Mouse (Mus musculus) granulocyte monocyte progenitor cell, adult 5-6 weeks (primary cell): Measurements from ENCODE around the gene Asb15. TPM values are rescaled to one million over a fixed set of nuclear protein-coding genes. Genes with fewer than 3 reads are reported as not detected.

ENCODE experiments used
- ATAC-seq: replicated peaks from 2 replicates; pipeline ENCODE4 v1.8.0; 2016; ENCODE audit warnings: mild to moderate bottlenecking, moderate TSS enrichment, inconsistent platforms; ENCODE audit not compliant: poor library complexity, severe bottlenecking
- total RNA-seq, 2 experiments: library from RNA; stranded (forward) in 1 of 2; stranded (reverse) in 1 of 2; fragments of 200-712, 200-1000 nt in 1 of 2; fragments of >200 nt in 1 of 2; fragmentation: Nextera tagmentation in 1 of 2; gene quantifications; 2 replicates each; pipeline ENCODE4 v1.2.3; 2014 to 2017

Asb15 gene
- total RNA-seq, 2 experiments from 2014 or later = not detected

DNA sequence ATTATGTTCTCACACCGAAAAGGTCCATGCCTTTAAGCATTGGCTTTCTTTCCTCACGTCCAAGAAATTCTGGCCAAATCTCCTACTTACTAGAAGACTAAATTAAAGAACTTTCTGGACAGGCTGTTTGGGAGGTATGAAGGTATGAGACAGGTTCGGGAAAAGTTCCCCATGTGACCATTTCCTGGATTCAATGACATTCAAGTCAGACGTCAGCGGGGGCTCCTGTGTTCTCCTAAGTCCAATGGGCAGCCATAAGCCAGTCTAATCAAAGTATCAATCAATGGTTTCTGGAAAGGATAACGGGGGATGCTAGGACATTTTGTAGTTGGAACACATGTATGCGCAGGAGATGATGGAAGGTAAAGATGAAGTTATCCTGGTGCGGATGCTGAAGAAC, 77.7 kb downstream of the Asb15 start:
- no peak for ATAC-seq

DNA sequence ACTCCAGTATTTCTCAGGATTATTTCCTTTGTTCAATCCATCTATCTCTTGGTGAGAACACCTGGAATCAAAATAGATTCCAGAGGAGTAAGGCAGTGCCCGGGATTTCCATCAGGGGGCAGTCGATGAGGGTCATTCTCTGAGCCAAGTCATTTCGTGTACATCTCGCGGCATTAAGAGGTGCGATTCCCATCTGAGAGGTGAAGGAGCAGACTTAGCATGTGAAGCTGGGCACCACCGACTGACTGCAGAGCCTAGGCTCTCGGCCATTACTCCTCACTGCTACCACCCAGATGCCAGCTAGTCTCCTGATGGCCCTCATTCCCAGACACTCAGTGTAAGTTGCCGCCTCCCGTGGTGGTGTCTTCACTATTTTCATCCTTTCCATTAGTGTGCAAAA, 78.6 kb downstream of the Asb15 start:
- no peak for ATAC-seq

DNA sequence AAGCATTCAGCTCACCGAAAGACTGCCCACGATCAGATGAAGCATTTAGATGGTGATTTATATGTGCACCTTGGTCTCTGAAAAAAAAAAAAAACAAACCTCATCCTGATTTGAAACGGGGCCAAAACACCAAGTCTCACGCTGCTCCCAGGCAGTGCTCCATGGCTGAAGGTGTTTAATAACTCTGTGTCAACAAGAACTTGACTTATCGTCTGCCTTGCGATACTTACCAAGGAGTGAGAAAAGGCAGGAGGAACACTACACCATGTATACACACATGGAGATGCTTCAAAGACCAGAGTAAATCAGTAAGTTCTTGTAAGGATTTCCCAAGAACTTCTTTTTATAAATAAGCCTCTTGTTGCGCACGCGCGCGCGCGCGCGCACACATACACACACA, 79.6 kb downstream of the Asb15 start:
- ATAC-seq = no peak

DNA sequence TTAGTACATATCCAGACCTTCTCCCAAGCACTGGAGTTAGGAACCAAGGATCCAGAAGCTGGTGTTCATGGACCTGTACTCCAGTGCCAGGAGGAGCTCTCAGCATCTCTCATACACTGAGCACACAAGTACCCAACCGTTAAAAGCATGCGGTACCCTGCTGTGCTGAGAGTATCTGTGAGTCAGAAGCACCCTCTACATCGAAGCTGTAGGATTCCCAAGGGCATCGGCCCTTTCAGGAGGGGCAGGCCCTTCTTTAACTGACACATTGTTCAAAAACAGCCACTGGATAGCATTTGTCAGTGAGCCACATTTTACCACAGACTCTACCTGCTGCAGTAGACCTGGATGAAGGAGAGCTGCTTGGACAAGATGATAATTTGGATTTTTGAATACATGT, 80.2 kb downstream of the Asb15 start:
- ATAC-seq = no peak

DNA sequence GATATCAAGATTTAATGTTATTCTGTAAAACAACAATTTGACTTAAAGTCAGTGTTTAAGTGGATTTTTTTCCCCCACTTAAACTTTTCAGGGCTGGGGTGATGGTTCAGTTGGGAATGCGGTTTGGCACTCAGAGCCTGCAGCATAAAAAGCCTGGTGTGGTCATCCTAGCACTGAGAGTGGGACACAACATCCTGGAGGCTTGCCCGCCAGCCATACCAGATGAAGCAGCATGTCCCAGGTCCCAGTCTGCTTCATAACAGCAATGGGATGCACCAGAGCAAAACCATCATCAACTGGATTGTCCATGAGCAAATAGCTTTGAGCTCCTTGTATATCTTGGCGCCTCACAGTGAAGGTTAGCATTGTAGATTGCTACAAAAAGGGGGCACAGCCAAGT, 80.7 kb downstream of the Asb15 start:
- ATAC-seq = no peak

DNA sequence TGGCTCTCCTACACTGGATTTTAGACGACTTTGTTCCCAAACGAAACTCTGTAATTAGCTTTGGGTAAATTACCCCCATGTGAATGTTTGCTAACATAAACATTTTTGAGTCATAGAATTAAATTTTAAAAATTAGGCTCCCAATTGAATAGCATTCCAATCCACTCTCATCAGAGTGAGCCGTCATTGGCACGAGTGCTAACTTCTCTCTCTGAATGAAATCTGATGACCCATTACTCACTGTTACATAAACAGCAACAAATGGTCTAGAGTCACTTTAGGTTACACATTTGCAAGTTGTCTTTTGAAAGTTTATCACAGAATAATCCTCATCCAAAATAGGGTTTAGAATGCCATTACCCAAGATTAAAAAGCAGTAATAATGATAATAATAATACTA, 81.6 kb downstream of the Asb15 start:
- ATAC-seq = no peak

DNA sequence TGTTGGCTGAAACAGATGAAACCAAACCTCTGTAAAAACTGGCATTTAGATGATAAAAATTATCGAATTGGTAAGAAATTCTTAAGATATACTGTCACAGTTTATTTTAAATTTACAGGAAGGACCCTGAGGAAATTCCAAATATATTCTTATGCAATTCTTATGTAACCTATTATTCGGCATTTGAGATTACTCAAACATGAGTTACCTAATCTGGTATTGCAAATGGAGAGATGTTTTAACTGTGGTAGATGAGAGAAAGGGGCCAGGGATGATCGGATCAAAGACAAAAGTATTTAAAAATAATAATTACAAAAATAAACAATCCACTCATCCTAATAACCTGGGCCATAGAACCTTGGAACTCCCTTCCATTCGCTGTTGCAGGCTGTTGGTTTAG, 82.4 kb downstream of the Asb15 start:
- peak; percentile 66; the same call in 1 of the 2 replicates for ATAC-seq

DNA sequence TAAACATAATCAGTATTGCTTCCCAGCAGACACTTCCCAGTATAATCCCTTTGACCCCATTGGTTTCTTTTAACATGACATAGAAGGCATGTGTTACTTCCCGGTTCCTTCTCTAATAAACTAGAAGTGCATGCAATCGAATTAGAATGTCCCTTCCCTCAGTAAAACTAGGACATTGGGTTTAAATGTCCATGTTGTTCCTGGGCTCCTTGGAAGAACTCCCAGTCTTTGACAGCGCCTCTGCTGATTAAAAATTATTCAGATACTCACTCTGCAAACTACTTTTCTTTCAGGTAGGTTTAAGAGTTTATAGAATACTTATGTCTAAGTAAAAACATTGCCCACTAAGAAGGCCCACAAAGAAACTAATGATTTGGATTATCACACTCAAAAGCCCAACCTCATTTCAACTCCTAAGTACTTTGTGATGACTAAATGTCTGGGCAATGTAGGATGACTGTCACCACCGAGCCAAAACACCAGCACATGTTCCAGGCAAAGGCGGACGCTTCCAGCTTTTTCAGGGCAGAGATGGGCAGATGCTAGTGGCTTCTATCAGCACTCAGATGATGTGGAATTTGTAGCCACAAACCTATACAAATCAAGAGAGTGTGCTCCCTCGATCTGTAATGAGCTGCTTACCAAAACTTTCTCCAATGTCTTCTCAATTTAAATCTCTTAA, 84.3 kb downstream of the Asb15 start:
- ATAC-seq = no peak

DNA sequence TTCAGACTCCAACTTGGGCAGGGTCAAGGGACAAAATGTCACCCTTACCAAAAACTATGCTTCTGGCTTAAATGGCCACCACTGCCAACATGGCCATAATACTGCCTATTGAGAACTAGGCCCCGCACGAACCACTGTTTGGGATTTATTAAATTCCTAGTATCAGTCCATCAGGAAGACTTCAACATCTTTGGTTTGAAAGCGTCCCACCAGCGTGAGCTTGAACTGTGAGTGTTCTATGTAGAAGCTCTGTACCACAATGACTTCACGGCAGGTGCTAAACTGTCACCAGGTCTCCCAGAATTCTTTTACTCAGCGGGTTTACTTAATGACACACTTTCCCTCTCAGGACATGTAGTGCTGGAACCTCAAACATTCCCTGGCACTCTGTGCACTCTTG, 85.4 kb downstream of the Asb15 start:
- ATAC-seq = no peak

DNA sequence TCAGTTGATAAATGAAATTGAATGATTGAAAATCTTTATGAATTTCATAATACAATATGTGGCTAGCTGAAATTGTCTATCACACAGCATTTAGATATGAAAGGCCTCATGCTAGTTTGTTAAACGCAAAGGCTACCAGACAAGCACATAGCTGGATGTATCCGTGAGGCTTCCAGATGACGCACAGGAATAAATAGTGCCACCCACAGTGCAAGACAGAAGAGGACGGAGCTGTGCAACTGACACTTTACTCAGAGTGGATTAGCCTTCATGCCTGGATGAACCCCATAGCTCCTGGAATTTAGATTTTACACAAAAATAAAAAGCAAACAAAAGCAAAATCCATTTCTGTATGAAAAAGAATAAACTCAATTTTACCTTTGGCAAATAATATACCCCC, 86.0 kb downstream of the Asb15 start:
- ATAC-seq = no peak

DNA sequence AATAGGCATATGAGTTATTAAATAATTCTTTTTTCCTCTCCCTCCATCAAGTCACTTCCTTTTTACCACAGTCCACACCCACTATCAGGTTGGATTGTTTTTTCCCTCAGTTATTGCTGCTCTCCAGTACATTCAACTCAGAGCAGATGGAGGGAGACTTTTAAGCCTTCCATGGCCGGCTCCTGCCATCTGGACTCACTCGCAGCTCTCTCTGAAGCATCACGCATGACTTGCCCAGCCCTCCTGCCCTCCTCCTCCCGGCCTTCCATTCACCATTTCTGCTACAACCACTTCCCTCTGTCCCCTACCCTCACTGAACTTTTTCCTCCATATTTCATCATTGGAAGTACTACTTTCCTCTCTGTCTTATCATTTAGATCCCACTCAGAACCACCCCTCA, 88.8 kb downstream of the Asb15 start:
- ATAC-seq = no peak

DNA sequence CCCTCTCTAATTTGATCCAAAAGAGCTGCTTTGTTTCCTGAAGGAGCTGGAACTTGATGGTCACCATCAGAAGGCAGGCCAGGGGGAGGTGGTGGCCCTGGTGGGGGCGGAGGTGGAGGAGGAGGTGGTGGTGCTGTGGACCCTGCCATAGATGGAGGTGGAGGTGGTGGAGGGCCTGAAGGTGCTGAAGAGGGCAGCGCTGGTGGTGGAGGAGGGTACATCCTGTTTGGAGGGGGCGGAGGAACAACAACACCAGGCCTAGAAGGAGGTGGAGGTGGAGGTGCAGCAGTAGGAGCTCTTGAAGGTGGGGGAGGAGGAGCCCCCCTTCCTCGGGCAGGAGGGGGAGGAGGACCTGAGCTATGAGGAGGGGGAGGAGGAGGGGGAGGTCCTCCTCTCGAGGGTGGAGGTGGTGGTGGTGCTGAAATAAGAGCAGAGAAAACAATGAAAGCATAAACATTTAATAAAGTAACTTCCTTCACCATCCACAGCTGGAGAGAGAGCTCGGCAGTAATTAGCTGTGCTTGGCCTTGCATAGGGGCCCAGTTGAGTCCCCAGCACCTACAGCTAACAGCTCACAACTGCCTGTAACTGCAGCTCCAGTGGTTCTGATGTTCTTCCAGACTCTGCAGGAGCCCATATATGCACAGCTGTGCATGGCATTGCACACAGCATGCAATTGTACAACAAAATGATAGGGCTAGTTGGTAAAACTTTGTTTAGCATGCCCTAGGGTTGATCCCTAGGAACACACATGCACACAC, 91.5 kb downstream of the Asb15 start:
- ATAC-seq = no peak

DNA sequence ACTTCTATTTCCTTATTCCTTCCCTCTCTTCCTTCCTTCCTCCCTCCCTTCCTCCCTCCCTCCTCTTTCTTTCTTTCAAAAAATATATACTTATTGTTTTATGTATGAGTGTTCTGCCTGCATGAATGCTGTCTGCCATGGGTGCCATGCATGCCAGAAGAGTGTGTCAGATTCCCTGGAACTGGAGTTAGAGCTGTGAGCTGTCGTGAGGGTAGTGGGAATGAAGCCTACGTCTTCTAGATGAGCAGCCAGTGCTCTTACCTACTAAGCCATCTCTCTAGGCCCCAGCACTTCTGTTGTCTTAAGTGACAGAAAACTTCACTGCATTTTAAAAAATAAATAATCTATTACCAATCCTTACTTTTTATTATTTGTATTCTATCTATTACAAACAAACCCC, 93.0 kb downstream of the Asb15 start:
- ATAC-seq = no peak

DNA sequence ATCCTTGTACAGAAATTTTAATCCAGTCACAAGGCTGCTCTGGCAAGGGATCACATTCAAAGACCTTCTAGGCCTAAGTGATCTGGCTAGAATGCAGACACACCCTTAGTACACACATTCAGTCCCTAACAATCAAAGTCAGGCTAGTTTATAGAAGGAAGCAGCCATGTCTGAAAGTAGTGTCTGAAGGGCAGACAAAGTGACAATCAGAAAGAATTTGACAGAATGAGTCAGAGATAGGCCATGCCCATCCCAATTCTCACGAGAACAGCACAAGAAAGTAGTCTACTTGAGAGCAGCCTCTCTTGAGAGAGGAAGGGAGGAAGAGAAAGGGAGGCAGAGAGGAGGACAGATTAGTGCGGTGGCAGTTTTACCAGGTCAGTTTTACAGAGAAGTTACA, 94.2 kb downstream of the Asb15 start:
- no peak for ATAC-seq

Other genes starting within 250 kb of the Asb15 start
- gene Iqub, start 13.1 kb upstream of the Asb15 start, total RNA-seq (2014; fragmentation: Nextera tagmentation) = not detected in 2 replicates
- not detected in 2 replicates for gene Iqub, start 13.1 kb upstream of the Asb15 start, total RNA-seq (2017)
- gene Ndufa5, start 131 bp upstream of the Asb15 start, total RNA-seq (2014; fragmentation: Nextera tagmentation) = 168 and 178 TPM in 2 replicates
- 309 and 362 TPM in 2 replicates for gene Ndufa5, start 131 bp upstream of the Asb15 start, total RNA-seq (2017)
- gene Lmod2, start 69.6 kb downstream of the Asb15 start, total RNA-seq (2014; fragmentation: Nextera tagmentation) = not detected in 2 replicates
- gene Lmod2, start 69.6 kb downstream of the Asb15 start, total RNA-seq (2017) = 0.26 TPM in 1 of 2 replicates, not detected in the other
- 18.6 and 22.3 TPM in 2 replicates for gene Wasl, start 136.9 kb downstream of the Asb15 start, total RNA-seq (2014; fragmentation: Nextera tagmentation)
- gene Wasl, start 136.9 kb downstream of the Asb15 start, total RNA-seq (2017) = 4.9 and 7.6 TPM in 2 replicates
- gene Hyal6, start 205.1 kb downstream of the Asb15 start, total RNA-seq (2014; fragmentation: Nextera tagmentation) = not detected in 2 replicates
- not detected in 2 replicates for gene Hyal6, start 205.1 kb downstream of the Asb15 start, total RNA-seq (2017)
- gene Hyal4, start 220.2 kb downstream of the Asb15 start, total RNA-seq (2014; fragmentation: Nextera tagmentation) = not detected in 2 replicates
- not detected in 2 replicates for gene Hyal4, start 220.2 kb downstream of the Asb15 start, total RNA-seq (2017)